Mouse (Mus musculus) myocyte (in vitro differentiated cells): ENCODE data around the gene Foxl1. TPM values are rescaled to one million over a fixed set of nuclear protein-coding genes. Genes with fewer than 3 reads are reported as not detected.

Source experiments
- H3K27me3 ChIP-seq: one replicate; pipeline ENCODE4 v1.6.1; 2011; ENCODE audit not compliant: control insufficient read depth, insufficient read depth, insufficient read length
- H3K36me3 ChIP-seq: one replicate; pipeline ENCODE4 v1.6.1; 2011; ENCODE audit not compliant: control insufficient read depth, insufficient read depth
- H3K4me2 ChIP-seq: one replicate; pipeline ENCODE4 v1.6.1; 2011; ENCODE audit warnings: low read depth, control low read depth
- H3K4me3 ChIP-seq: one replicate; pipeline ENCODE4 v1.5.1; 2011; ENCODE audit warnings: mild to moderate bottlenecking, control low read depth, moderate library complexity
- H3K79me2 ChIP-seq: one replicate; pipeline ENCODE4 v1.6.1; 2011; ENCODE audit not compliant: control insufficient read depth, insufficient read depth
- H3ac ChIP-seq: one replicate; pipeline ENCODE4 v1.6.1; 2011; ENCODE audit not compliant: control insufficient read depth, insufficient read length
- CEBPB ChIP-seq: IDR thresholded peaks from 2 replicates; pipeline ENCODE4 v1.6.1; 2011; ENCODE audit warnings: mild to moderate bottlenecking, moderate library complexity; ENCODE audit not compliant: poor library complexity, insufficient read depth, severe bottlenecking
- E2F4 ChIP-seq: IDR thresholded peaks from one replicate; pipeline ENCODE4 v1.6.1; 2011; ENCODE audit warnings: mild to moderate bottlenecking, control low read depth, moderate library complexity; ENCODE audit not compliant: insufficient read depth
- MAX ChIP-seq: IDR thresholded peaks from one replicate; pipeline ENCODE4 v1.6.1; 2011; ENCODE audit warnings: low read depth, mild to moderate bottlenecking, control low read depth
- MYOD1 ChIP-seq, 3 experiments: IDR thresholded peaks; one replicate each; pipeline ENCODE4 v1.6.1; 2011; ENCODE audit warnings: control low read depth in 2 of 3, low read depth in 2 of 3, mild to moderate bottlenecking in 2 of 3, moderate library complexity in 1 of 3; ENCODE audit not compliant: insufficient read length in 2 of 3, control insufficient read depth in 1 of 3
- MYOG ChIP-seq, 3 experiments: IDR thresholded peaks; one replicate each; pipeline ENCODE4 v1.6.1; 2011; ENCODE audit warnings: control low read depth in 2 of 3, low read depth in 2 of 3, mild to moderate bottlenecking in 2 of 3; ENCODE audit not compliant: insufficient read length in 2 of 3, control insufficient read depth in 1 of 3, insufficient read depth in 1 of 3
- POLR2A ChIP-seq: IDR thresholded peaks from one replicate; pipeline ENCODE4 v1.6.1; 2011; ENCODE audit warnings: low read depth, mild to moderate bottlenecking, control low read depth, moderate library complexity; ENCODE audit not compliant: insufficient read length
- POLR2AphosphoS2 ChIP-seq: IDR thresholded peaks from one replicate; pipeline ENCODE4 v1.6.1; 2011; ENCODE audit warnings: low read depth, control low read depth; ENCODE audit not compliant: insufficient read length
- REST ChIP-seq: IDR thresholded peaks from one replicate; pipeline ENCODE4 v1.6.1; 2011; ENCODE audit warnings: mild to moderate bottlenecking, control low read depth, moderate library complexity; ENCODE audit not compliant: insufficient read depth, insufficient read length
- SRF ChIP-seq: IDR thresholded peaks from one replicate; pipeline ENCODE4 v1.6.1; 2011; ENCODE audit warnings: low read depth; ENCODE audit not compliant: control insufficient read depth, insufficient read length
- TCF12 ChIP-seq: IDR thresholded peaks from one replicate; pipeline ENCODE4 v1.6.1; 2011; ENCODE audit warnings: mild to moderate bottlenecking, control low read depth; ENCODE audit not compliant: poor library complexity, insufficient read depth, severe bottlenecking
- TCF3 ChIP-seq: IDR thresholded peaks from one replicate; pipeline ENCODE4 v1.6.1; 2011; ENCODE audit warnings: low read depth, control low read depth; ENCODE audit not compliant: insufficient read length
- USF1 ChIP-seq: IDR thresholded peaks from one replicate; pipeline ENCODE4 v1.6.1; 2011; ENCODE audit warnings: low read depth, mild to moderate bottlenecking, control low read depth, moderate library complexity
- polyA plus RNA-seq: library from polyadenylated mRNA; unstranded; fragments of >200 nt; fragmentation: generic; extraction: Trizol; gene quantifications from one replicate; pipeline ENCODE4 v1.2.1, GENCODE M21; 2012; ENCODE audit warnings: missing spikeins

The Foxl1 gene
- polyA plus RNA-seq, 1 experiment, result 2.6 TPM

DNA sequence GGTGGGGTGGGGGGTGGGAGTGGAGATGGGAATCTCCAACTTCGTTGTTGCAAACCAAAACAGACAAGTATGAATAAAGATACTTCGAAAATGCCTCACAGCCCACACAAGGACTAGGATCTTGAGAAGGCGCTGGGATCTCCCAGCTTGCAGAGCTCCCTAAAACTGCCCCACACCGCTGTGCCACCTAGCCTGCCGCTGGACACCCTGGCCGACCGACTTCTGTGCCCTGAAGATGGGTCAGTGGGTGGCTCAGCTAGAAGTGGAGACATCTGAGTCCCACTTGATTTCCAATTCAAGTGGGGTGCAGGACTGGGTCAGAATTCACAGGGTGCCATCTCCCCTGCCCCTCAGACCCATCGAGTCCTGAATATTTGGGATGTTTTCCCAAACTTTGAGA, 6.0 kb upstream of the Foxl1 start:
- no peak for TF ChIP-seq CEBPB
- TF ChIP-seq SRF, result no peak
- TF ChIP-seq TCF12, result no peak
- Histone ChIP-seq H3K36me3 (no peaks in the 10 kb centered on the region), H3ac (no peak overlapping the region), H3K27me3 (no peaks in the 10 kb centered on the region), H3K4me2 (peak overlapping the region; percentile 98), H3K4me3 (peak overlapping the region; percentile 82), H3K79me2 (peaks cover 39% of the 10 kb centered on the region)

DNA sequence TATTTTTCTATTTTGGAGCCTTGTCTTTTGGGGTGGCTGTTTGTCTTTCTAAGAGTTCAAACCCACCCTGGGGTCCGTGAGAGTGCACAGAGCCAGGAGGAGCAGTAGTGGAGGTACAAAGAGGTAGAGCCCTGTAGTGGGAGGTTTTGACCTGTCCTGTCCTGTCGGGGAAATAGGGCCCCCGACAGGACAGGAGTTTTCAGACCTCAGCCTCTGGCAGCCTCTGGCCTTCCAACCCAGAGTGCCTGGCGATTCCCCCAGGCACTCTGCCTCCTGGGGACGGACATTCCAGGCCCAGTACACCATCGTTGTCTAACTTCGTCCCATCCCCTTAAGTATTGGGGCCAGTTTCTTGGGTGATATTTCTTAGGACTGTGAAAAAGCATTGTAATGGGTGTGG, 5.4 kb upstream of the Foxl1 start:
- H3K27me3 ChIP-seq, result no peaks in the 10 kb centered on the region
- no peak overlapping the region for H3ac ChIP-seq
- H3K4me3 ChIP-seq, result no peak overlapping the region
- peak overlapping the region; percentile 98 for H3K4me2 ChIP-seq
- no peak for TF ChIP-seq USF1
- TF ChIP-seq TCF12, result no peak
- TF ChIP-seq POLR2A, result no peak
- peaks cover 39% of the 10 kb centered on the region for H3K79me2 ChIP-seq
- H3K36me3 ChIP-seq, result no peaks in the 10 kb centered on the region

DNA sequence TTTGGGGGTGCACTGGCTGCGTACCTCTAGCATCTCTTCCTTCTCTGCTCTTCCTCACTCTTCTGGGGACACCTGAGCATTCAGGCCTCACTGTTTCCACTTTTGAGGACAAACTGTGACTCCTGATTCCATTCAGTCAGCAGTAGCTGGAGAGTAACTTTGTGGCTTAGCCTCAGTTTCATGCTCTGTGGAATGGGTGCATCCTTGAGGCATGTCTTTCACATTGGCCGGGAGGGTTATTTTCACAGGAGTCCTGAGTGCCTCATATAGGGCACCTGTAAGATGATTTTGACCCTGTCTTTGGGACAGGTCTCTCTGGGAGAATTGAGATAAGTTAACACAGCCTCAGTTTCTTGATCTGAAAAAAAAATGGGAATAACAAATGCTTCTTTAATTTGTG, 4.6 kb upstream of the Foxl1 start:
- no peak overlapping the region for H3ac ChIP-seq
- TF ChIP-seq MAX (no peak), CEBPB (no peak), SRF (no peak), MYOG (IDR thresholded peaks at IDR 0.05; ENCODE audit: control insufficient read depth in 1 of 3, insufficient read depth in 1 of 3, insufficient read length in 2 of 3, low read depth in 2 of 3) (no peak), USF1 (no peak), MYOD1 (IDR thresholded peaks at IDR 0.05; ENCODE audit: control insufficient read depth in 1 of 3, insufficient read length in 2 of 3, low read depth in 2 of 3) (no peak), REST (no peak), TCF3 (no peak), TCF12 (no peak)
- no peaks in the 10 kb centered on the region for H3K27me3 ChIP-seq
- no peak overlapping the region for H3K4me3 ChIP-seq
- H3K36me3 ChIP-seq, result no peaks in the 10 kb centered on the region
- peaks cover 34% of the 10 kb centered on the region for H3K79me2 ChIP-seq
- no peak overlapping the region for H3K4me2 ChIP-seq

DNA sequence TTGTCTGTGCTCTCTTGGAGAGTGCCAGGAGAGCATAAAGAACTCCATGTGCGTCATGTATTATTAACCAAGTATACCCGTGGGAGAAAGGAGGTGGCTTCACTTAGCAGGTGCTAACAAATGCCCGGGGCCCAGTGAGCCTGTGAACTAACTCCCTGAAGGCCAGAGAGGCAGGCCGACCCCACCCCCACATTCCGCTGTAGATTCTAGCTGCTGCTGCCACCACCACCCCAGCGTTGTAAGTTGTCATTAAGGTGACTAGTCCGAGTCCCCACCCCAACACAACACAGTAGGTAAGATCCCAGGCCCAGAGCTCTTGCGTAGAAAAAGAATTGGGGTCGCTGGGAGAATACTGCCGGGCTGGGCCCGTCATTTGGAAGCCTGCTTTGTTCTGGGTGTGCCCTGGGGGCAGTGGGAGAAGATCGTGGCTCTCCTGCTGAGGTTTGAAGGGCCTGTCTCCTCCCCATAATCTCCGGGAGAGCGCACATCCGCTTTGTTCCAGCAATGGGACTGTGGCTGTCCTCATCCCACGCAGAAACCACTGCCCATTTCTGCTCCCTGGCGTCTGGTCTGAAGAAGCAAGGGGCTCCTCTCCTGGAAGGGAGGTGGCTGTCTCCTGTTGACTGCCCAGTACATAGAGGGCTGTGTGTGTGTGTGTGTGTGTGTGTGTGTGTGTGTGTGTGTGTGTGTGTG, 3.0 kb upstream of the Foxl1 start:
- Histone ChIP-seq H3ac (peak overlapping the region; percentile 37), H3K27me3 (no peaks in the 10 kb centered on the region), H3K4me3 (peak overlapping the region; percentile 35), H3K36me3 (no peaks in the 10 kb centered on the region), H3K4me2 (peak overlapping the region; percentile 91), H3K79me2 (peaks cover 18% of the 10 kb centered on the region)
- TF ChIP-seq MAX, result no peak
- no peak for TF ChIP-seq MYOG (IDR thresholded peaks at IDR 0.05; ENCODE audit: control insufficient read depth in 1 of 3, insufficient read depth in 1 of 3, insufficient read length in 2 of 3, low read depth in 2 of 3)
- TF ChIP-seq TCF3, result no peak
- TF ChIP-seq POLR2A, result no peak
- peak; percentile 24 for TF ChIP-seq POLR2AphosphoS2
- TF ChIP-seq USF1, result no peak
- no peak for TF ChIP-seq SRF
- TF ChIP-seq CEBPB, result no peak
- no peak for TF ChIP-seq E2F4
- peak in 1 of 3 experiments; percentile 5 for TF ChIP-seq MYOD1 (IDR thresholded peaks at IDR 0.05; ENCODE audit: control insufficient read depth in 1 of 3, insufficient read length in 2 of 3, low read depth in 2 of 3)
- no peak for TF ChIP-seq TCF12
- no peak for TF ChIP-seq REST

DNA sequence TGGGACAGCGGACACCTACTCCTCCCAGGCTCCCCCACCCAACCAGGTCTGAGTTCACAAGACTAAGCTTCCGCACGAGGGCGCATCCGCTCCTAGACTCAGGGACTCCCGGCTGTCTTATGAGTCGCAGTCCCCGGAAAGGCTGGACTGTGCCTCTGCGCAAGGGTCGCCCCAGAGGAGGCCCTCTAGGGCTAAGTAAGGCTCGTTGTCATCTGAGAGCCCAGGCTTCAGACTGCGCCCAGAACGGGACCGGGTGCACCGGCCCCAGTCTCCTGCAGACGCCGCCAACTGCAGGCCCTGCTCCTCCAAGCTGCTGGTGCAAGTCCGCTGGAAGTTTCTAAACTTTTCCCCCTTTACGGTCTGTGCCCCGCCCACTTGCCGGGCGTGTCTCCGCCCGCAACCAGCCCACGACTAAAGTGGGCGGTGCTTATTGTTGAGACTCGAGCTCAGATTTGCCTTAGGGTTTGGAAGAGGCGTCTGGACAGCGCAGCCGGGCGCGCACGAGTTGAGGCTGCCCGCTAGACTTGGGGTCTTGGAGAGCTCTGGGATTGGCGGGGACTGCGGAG, 2.3 kb upstream of the Foxl1 start:
- Histone ChIP-seq H3K4me3 (peak overlapping the region; percentile 35), H3K4me2 (peak overlapping the region; percentile 91), H3K36me3 (no peaks in the 10 kb centered on the region), H3ac (peak overlapping the region; percentile 37), H3K79me2 (peaks cover 11% of the 10 kb centered on the region), H3K27me3 (no peaks in the 10 kb centered on the region)
- TF ChIP-seq E2F4 (no peak), MYOG (IDR thresholded peaks at IDR 0.05; ENCODE audit: control insufficient read depth in 1 of 3, insufficient read depth in 1 of 3, insufficient read length in 2 of 3, low read depth in 2 of 3) (no peak), TCF3 (no peak), SRF (peak; percentile 47), CEBPB (no peak), MYOD1 (IDR thresholded peaks at IDR 0.05; ENCODE audit: control insufficient read depth in 1 of 3, insufficient read length in 2 of 3, low read depth in 2 of 3) (no peak), USF1 (no peak), REST (no peak), MAX (no peak), POLR2AphosphoS2 (peak; percentile 91), POLR2A (peak; percentile 94), TCF12 (no peak)
